Mouse (Mus musculus) embryonic facial prominence, embryonic 11.5 days (tissue): Measurements from ENCODE around the gene Pspn. TPM values are rescaled to one million over a fixed set of nuclear protein-coding genes. Genes with fewer than 3 reads are reported as not detected.

ENCODE experiments used
- ATAC-seq: fragments of 200-750 bp; cut with Nextera tagmentation; replicated peaks from 2 replicates; pipeline ENCODE4 v1.8.0; 2017; ENCODE audit warnings: low read depth; ENCODE audit not compliant: insufficient number of reproducible peaks, low FRiP score, low TSS enrichment
- DNase-seq: peaks from one replicate; pipeline ENCODE4 v3.0.0-alpha.2; 2015; ENCODE audit warnings: low spot score
- H3K27ac ChIP-seq: fragments of 300-500 bp; sonication (generic); replicated peaks from 2 replicates; pipeline ENCODE4 v1.5.1; 2014; ENCODE audit warnings: mild to moderate bottlenecking, low read depth, low read length, control low read depth
- H3K27me3 ChIP-seq: fragments of 300-500 bp; sonication (generic); 2 replicates; pipeline ENCODE4 v1.6.1; 2014; ENCODE audit warnings: mild to moderate bottlenecking, low read length, moderate library complexity, mixed read lengths; ENCODE audit not compliant: control insufficient read depth, insufficient read depth
- H3K36me3 ChIP-seq: fragments of 300-500 bp; sonication (generic); replicated peaks from 2 replicates; pipeline ENCODE4 v1.6.1; 2014; ENCODE audit warnings: low read depth, mild to moderate bottlenecking, low read length, moderate library complexity, mixed read lengths; ENCODE audit not compliant: control insufficient read depth, insufficient read depth
- H3K4me1 ChIP-seq: fragments of 300-500 bp; sonication (generic); 2 replicates; pipeline ENCODE4 v1.6.1; 2014; ENCODE audit warnings: low read length, mixed read lengths; ENCODE audit not compliant: control insufficient read depth, insufficient read depth
- H3K4me2 ChIP-seq: fragments of 300-500 bp; sonication (generic); 2 replicates; pipeline ENCODE4 v1.6.1; 2014; ENCODE audit warnings: low read depth, mild to moderate bottlenecking, control low read depth, low read length, moderate library complexity
- H3K4me3 ChIP-seq: fragments of 300-500 bp; sonication (generic); 2 replicates; pipeline ENCODE4 v1.5.1; 2014; ENCODE audit warnings: low read depth, low read length, control low read depth
- H3K9ac ChIP-seq: fragments of 300-500 bp; sonication (generic); replicated peaks from 2 replicates; pipeline ENCODE4 v1.6.1; 2014; ENCODE audit warnings: mild to moderate bottlenecking, control low read depth, low read length
- H3K9me3 ChIP-seq: fragments of 300-500 bp; sonication (generic); replicated peaks from 2 replicates; pipeline ENCODE4 v1.6.1; 2016; ENCODE audit warnings: mild to moderate bottlenecking, low read length, inconsistent platforms, mixed read lengths; ENCODE audit not compliant: control insufficient read depth
- WGBS: fragments of 180-500 bp; shearing (Covaris S2); extraction: QIAGEN DNeasy Blood & Tissue Kit; methylation state at CpG from one replicate; pipeline ENCODE4 v1.1.7; 2014; 5-methylcytosine and 5-hydroxymethylcytosine counted together
- polyA plus RNA-seq: library from polyadenylated mRNA; unstranded; fragments of >200 nt; fragmentation: Nextera tagmentation; extraction: Ambion mirVana; gene quantifications from 2 replicates; pipeline ENCODE4 v1.2.1, GENCODE M21; 2014

Gene Pspn
- polyA plus RNA-seq, 1 experiment from 2014 or later: not detected

- ATAC-seq (no peak), DNase-seq (no peak)
- Histone ChIP-seq H3K9me3 (no peaks in the 10 kb centered on the region), H3K27me3 (no peaks in the 10 kb centered on the region), H3K9ac (peak overlapping the region; percentile 29; the same call in 1 of the 2 replicates), H3K4me3 (peak overlapping the region; percentile 79), H3K36me3 (peaks cover 6% of the 10 kb centered on the region), H3K27ac (no peak overlapping the region), H3K4me1 (peaks cover 2% of the 10 kb centered on the region; the same call in 1 of the 2 replicates), H3K4me2 (peak overlapping the region; percentile 52)
- 72% methylated on average over 2 of the region's 2 CpGs for WGBS
These were observed 8.9 kb downstream of the Pspn start for GRCm38 (mm10) chr17:56990966-56991365.

GRCm38 (mm10) chr17:56990115-56990746, 9.6 kb downstream of the Pspn start, which contains the start of gene Clpp:
Clpp (plus strand) TSS chr17:56990305.
- peak within 1 kb of the TSS; percentile 52 for H3K4me2 ChIP-seq
- under 1% methylated on average over 52 of the region's 52 CpGs for WGBS
- H3K9me3 ChIP-seq: no peaks in the 10 kb centered on the region
- H3K4me3 ChIP-seq: peak within 1 kb of the TSS; percentile 79
- H3K9ac ChIP-seq: peak within 1 kb of the TSS; percentile 83
- ATAC-seq (peak; percentile 91), DNase-seq (peak; percentile 97)
- no peaks in the 10 kb centered on the region for H3K27me3 ChIP-seq
- H3K4me1 ChIP-seq: peaks cover 2% of the 10 kb centered on the region; the same call in 1 of the 2 replicates
- H3K27ac ChIP-seq: no peak within 1 kb of the TSS
- peaks cover 6% of the 10 kb centered on the region; the same call in 1 of the 2 replicates for H3K36me3 ChIP-seq

GRCm38 (mm10) chr17:56989467-56990114, 10.2 kb downstream of the Pspn start:
- WGBS: 4% methylated on average over 25 of the region's 25 CpGs
- H3K9ac ChIP-seq: peak overlapping the region; percentile 64
- DNase-seq (peak; percentile 91), ATAC-seq (peak; percentile 89)
- peaks cover 6% of the 10 kb centered on the region; the same call in 1 of the 2 replicates for H3K36me3 ChIP-seq
- no peaks in the 10 kb centered on the region for H3K9me3 ChIP-seq
- peak overlapping the region; percentile 52 for H3K4me2 ChIP-seq
- H3K4me1 ChIP-seq: peaks cover 2% of the 10 kb centered on the region; the same call in 1 of the 2 replicates
- no peak overlapping the region for H3K27ac ChIP-seq
- H3K27me3 ChIP-seq: no peaks in the 10 kb centered on the region
- peak overlapping the region; percentile 79 for H3K4me3 ChIP-seq

GRCm38 (mm10) chr17:56988921-56989430, 10.8 kb downstream of the Pspn start:
- peaks cover 6% of the 10 kb centered on the region; the same call in 1 of the 2 replicates for H3K36me3 ChIP-seq
- H3K4me2 ChIP-seq: no peak overlapping the region; the same call in 1 of the 2 replicates
- no peaks in the 10 kb centered on the region for H3K9me3 ChIP-seq
- no peak overlapping the region for H3K27ac ChIP-seq
- H3K9ac ChIP-seq: no peak overlapping the region
- H3K4me1 ChIP-seq: peaks cover 2% of the 10 kb centered on the region; the same call in 1 of the 2 replicates
- peak overlapping the region; percentile 79; the same call in 1 of the 2 replicates for H3K4me3 ChIP-seq
- DNase-seq: no peak
- ATAC-seq: no peak
- 70% methylated on average over 7 of the region's 7 CpGs for WGBS
- no peaks in the 10 kb centered on the region for H3K27me3 ChIP-seq

- no peak overlapping the region for H3K27ac ChIP-seq
- ATAC-seq: no peak
- peaks cover 1% of the 10 kb centered on the region; the same call in 1 of the 2 replicates for H3K36me3 ChIP-seq
- H3K4me2 ChIP-seq: no peak overlapping the region
- no peaks in the 10 kb centered on the region for H3K9me3 ChIP-seq
- no peak for DNase-seq
- H3K27me3 ChIP-seq: no peaks in the 10 kb centered on the region
- peaks cover 2% of the 10 kb centered on the region; the same call in 1 of the 2 replicates for H3K4me1 ChIP-seq
- no peak overlapping the region for H3K9ac ChIP-seq
- H3K4me3 ChIP-seq: no peak overlapping the region
- 84% methylated on average over 7 of the region's 7 CpGs for WGBS
These were observed 11.4 kb downstream of the Pspn start for GRCm38 (mm10) chr17:56988441-56988840.

- no peak overlapping the region for H3K9ac ChIP-seq
- H3K4me1 ChIP-seq: peaks cover 2% of the 10 kb centered on the region; the same call in 1 of the 2 replicates
- H3K4me2 ChIP-seq: no peak overlapping the region
- no peak for ATAC-seq
- H3K27ac ChIP-seq: no peak overlapping the region
- no peak for DNase-seq
- H3K4me3 ChIP-seq: no peak overlapping the region
- no peaks in the 10 kb centered on the region for H3K27me3 ChIP-seq
- H3K9me3 ChIP-seq: no peaks in the 10 kb centered on the region
- WGBS: 86% methylated on average over 3 of the region's 3 CpGs
- no peaks in the 10 kb centered on the region for H3K36me3 ChIP-seq
These were observed 13.6 kb downstream of the Pspn start for GRCm38 (mm10) chr17:56986105-56986805.

- WGBS: 80% methylated on average over 3 of the region's 3 CpGs
These were observed 14.2 kb downstream of the Pspn start for GRCm38 (mm10) chr17:56985656-56986055.

More at GRCm38 (mm10) chr17:56985656-56986055, 14.2 kb downstream of the Pspn start:
- no peaks in the 10 kb centered on the region for H3K9me3 ChIP-seq
- no peak overlapping the region for H3K27ac ChIP-seq
- ATAC-seq (no peak), DNase-seq (no peak)
- no peaks in the 10 kb centered on the region for H3K36me3 ChIP-seq
- H3K4me1 ChIP-seq: no peaks in the 10 kb centered on the region
- no peak overlapping the region for H3K4me3 ChIP-seq
- no peak overlapping the region for H3K9ac ChIP-seq
- no peaks in the 10 kb centered on the region for H3K27me3 ChIP-seq
- H3K4me2 ChIP-seq: no peak overlapping the region
